Mouse (Mus musculus) hindbrain, embryonic 13.5 days (tissue): ENCODE measurements around the gene Lck. TPM values are rescaled to one million over a fixed set of nuclear protein-coding genes. Genes with fewer than 3 reads are reported as not detected.

Experiments
- ATAC-seq: fragments of 200-750 bp; cut with Nextera tagmentation; 2 replicates; pipeline ENCODE4 v1.8.0; 2017; ENCODE audit warnings: moderate TSS enrichment; ENCODE audit not compliant: low FRiP score
- H3K27ac ChIP-seq: fragments of 300-500 bp; sonication (generic); 2 replicates; pipeline ENCODE4 v1.5.1; 2015; ENCODE audit warnings: inconsistent platforms, mild to moderate bottlenecking, moderate library complexity
- H3K27me3 ChIP-seq: fragments of 300-500 bp; sonication (generic); 2 replicates; pipeline ENCODE4 v1.6.1; 2015; ENCODE audit warnings: mild to moderate bottlenecking, inconsistent platforms
- H3K36me3 ChIP-seq: fragments of 300-500 bp; sonication (generic); 2 replicates; pipeline ENCODE4 v1.6.1; 2015; ENCODE audit warnings: mild to moderate bottlenecking, inconsistent platforms
- H3K4me1 ChIP-seq: fragments of 300-500 bp; sonication (generic); replicated peaks from 2 replicates; pipeline ENCODE4 v1.6.1; 2015; ENCODE audit warnings: inconsistent platforms
- H3K4me2 ChIP-seq: fragments of 300-500 bp; sonication (generic); 2 replicates; pipeline ENCODE4 v1.6.1; 2015; ENCODE audit warnings: inconsistent platforms, mild to moderate bottlenecking, moderate library complexity
- H3K4me3 ChIP-seq: fragments of 300-500 bp; sonication (generic); 2 replicates; pipeline ENCODE4 v1.5.1; 2015; ENCODE audit warnings: mild to moderate bottlenecking, inconsistent platforms
- H3K9ac ChIP-seq: fragments of 300-500 bp; sonication (generic); 2 replicates; pipeline ENCODE4 v1.6.1; 2015; ENCODE audit warnings: mild to moderate bottlenecking, inconsistent platforms
- H3K9me3 ChIP-seq: fragments of 300-500 bp; sonication (generic); 2 replicates; pipeline ENCODE4 v1.6.1; 2016; ENCODE audit warnings: inconsistent platforms
- WGBS: fragments of 180-500 bp; shearing (Covaris S2); methylation state at CpG from one replicate; pipeline ENCODE4 v1.1.7; 2015; 5-methylcytosine and 5-hydroxymethylcytosine counted together
- polyA plus RNA-seq: library from polyadenylated mRNA; unstranded; fragments of >200 nt; fragmentation: Nextera tagmentation; extraction: Ambion mirVana; gene quantifications from 2 replicates; pipeline ENCODE4 v1.2.1, GENCODE M21; 2015

Lck gene
- polyA plus RNA-seq, 1 experiment from 2014 or later: 7.6 TPM

GRCm38 (mm10) chr4:129511413-129512096 lies 61.9 kb downstream of the Lck start:
- Histone ChIP-seq H3K4me1 (peaks cover 66% of the 10 kb centered on the region), H3K36me3 (peaks cover 8% of the 10 kb centered on the region), H3K4me3 (no peak overlapping the region), H3K27me3 (no peaks in the 10 kb centered on the region), H3K4me2 (no peak overlapping the region), H3K9ac (0 out of 2 replicates have a peak overlapping the region, but pooled peaks have one; percentile 6), H3K9me3 (no peaks in the 10 kb centered on the region), H3K27ac (peak overlapping the region; percentile 74)
- no peak for ATAC-seq
- 12% methylated on average over 6 of the region's 6 CpGs for WGBS

GRCm38 (mm10) chr4:129510723-129511412 lies 62.6 kb downstream of the Lck start:
- Histone ChIP-seq H3K27me3 (no peaks in the 10 kb centered on the region), H3K4me3 (no peak overlapping the region), H3K4me2 (no peak overlapping the region), H3K9ac (no peak overlapping the region), H3K36me3 (peaks cover 6% of the 10 kb centered on the region), H3K9me3 (no peaks in the 10 kb centered on the region), H3K27ac (peak overlapping the region; percentile 74), H3K4me1 (peaks cover 59% of the 10 kb centered on the region)
- ATAC-seq: no peak
- WGBS: 26% methylated on average over 6 of the region's 6 CpGs

GRCm38 (mm10) chr4:129509650-129510049 lies 63.8 kb downstream of the Lck start:
- peaks cover 48% of the 10 kb centered on the region for H3K4me1 ChIP-seq
- no peak overlapping the region for H3K9ac ChIP-seq
- no peak overlapping the region for H3K4me3 ChIP-seq
- peak overlapping the region; percentile 50 for H3K27ac ChIP-seq
- WGBS: 59% methylated on average over 3 of the region's 3 CpGs
- H3K27me3 ChIP-seq: no peaks in the 10 kb centered on the region
- no peaks in the 10 kb centered on the region for H3K36me3 ChIP-seq
- no peak overlapping the region for H3K4me2 ChIP-seq
- no peak for ATAC-seq
- H3K9me3 ChIP-seq: no peaks in the 10 kb centered on the region

GRCm38 (mm10) chr4:129508834-129509600 lies 64.4 kb downstream of the Lck start:
- Histone ChIP-seq H3K4me1 (peaks cover 48% of the 10 kb centered on the region), H3K36me3 (no peaks in the 10 kb centered on the region), H3K9me3 (no peaks in the 10 kb centered on the region), H3K4me3 (no peak overlapping the region), H3K4me2 (no peak overlapping the region), H3K27ac (peak overlapping the region; percentile 71), H3K9ac (no peak overlapping the region), H3K27me3 (no peaks in the 10 kb centered on the region)
- WGBS: 49% methylated on average over 15 of the region's 15 CpGs
- no peak for ATAC-seq

- H3K9ac ChIP-seq: no peak overlapping the region
- no peaks in the 10 kb centered on the region for H3K9me3 ChIP-seq
- no peak overlapping the region for H3K4me3 ChIP-seq
- ATAC-seq: no peak
- no peaks in the 10 kb centered on the region for H3K36me3 ChIP-seq
- WGBS: 71% methylated on average over 3 of the region's 3 CpGs
- peaks cover 47% of the 10 kb centered on the region for H3K4me1 ChIP-seq
- no peak overlapping the region for H3K4me2 ChIP-seq
- H3K27me3 ChIP-seq: no peaks in the 10 kb centered on the region
- no peak overlapping the region for H3K27ac ChIP-seq
These were observed 65.3 kb downstream of the Lck start for GRCm38 (mm10) chr4:129508237-129508515.

GRCm38 (mm10) chr4:129507434-129508236 lies 65.8 kb downstream of the Lck start:
- Histone ChIP-seq H3K4me2 (no peak overlapping the region), H3K27me3 (no peaks in the 10 kb centered on the region), H3K36me3 (no peaks in the 10 kb centered on the region), H3K27ac (no peak overlapping the region), H3K9me3 (no peaks in the 10 kb centered on the region), H3K9ac (no peak overlapping the region), H3K4me1 (peaks cover 41% of the 10 kb centered on the region), H3K4me3 (no peak overlapping the region)
- WGBS: 74% methylated on average over 9 of the region's 10 CpGs
- no peak for ATAC-seq

GRCm38 (mm10) chr4:129505511-129505910 lies 67.9 kb downstream of the Lck start:
- Histone ChIP-seq H3K4me2 (no peak overlapping the region), H3K27me3 (0 out of 2 replicates have a peak, but pooled peaks cover 4% of the 10 kb centered on the region), H3K4me3 (no peak overlapping the region), H3K36me3 (no peaks in the 10 kb centered on the region), H3K9ac (no peak overlapping the region; the same call in 1 of the 2 replicates), H3K9me3 (no peaks in the 10 kb centered on the region), H3K4me1 (peaks cover 33% of the 10 kb centered on the region), H3K27ac (no peak overlapping the region)
- ATAC-seq: no peak
- WGBS: 79% methylated on average over 3 of the region's 3 CpGs

GRCm38 (mm10) chr4:129502901-129503444 lies 70.5 kb downstream of the Lck start:
- Histone ChIP-seq H3K27me3 (0 out of 2 replicates have a peak, but pooled peaks cover 4% of the 10 kb centered on the region), H3K4me3 (no peak overlapping the region), H3K36me3 (no peaks in the 10 kb centered on the region), H3K4me2 (no peak overlapping the region), H3K9ac (no peak overlapping the region), H3K9me3 (no peaks in the 10 kb centered on the region), H3K4me1 (peaks cover 18% of the 10 kb centered on the region), H3K27ac (no peak overlapping the region)
- WGBS: 78% methylated on average over 11 of the region's 11 CpGs
- no peak for ATAC-seq

GRCm38 (mm10) chr4:129502327-129502888 lies 71.0 kb downstream of the Lck start:
- 79% methylated on average over 9 of the region's 9 CpGs for WGBS
- 0 out of 2 replicates have a peak, but pooled peaks cover 4% of the 10 kb centered on the region for H3K27me3 ChIP-seq
- no peaks in the 10 kb centered on the region for H3K9me3 ChIP-seq
- peaks cover 15% of the 10 kb centered on the region for H3K4me1 ChIP-seq
- no peak overlapping the region for H3K9ac ChIP-seq
- H3K4me2 ChIP-seq: no peak overlapping the region
- H3K27ac ChIP-seq: no peak overlapping the region
- H3K36me3 ChIP-seq: no peaks in the 10 kb centered on the region
- ATAC-seq: no peak
- no peak overlapping the region for H3K4me3 ChIP-seq

- H3K9ac ChIP-seq: peak overlapping the region; percentile 72
These were observed 72.6 kb downstream of the Lck start for GRCm38 (mm10) chr4:129500607-129501566.

More at GRCm38 (mm10) chr4:129500607-129501566, 72.6 kb downstream of the Lck start:
- Histone ChIP-seq H3K36me3 (no peaks in the 10 kb centered on the region), H3K4me1 (peaks cover 28% of the 10 kb centered on the region), H3K27ac (peak overlapping the region; percentile 81), H3K27me3 (0 out of 2 replicates have a peak, but pooled peaks cover 4% of the 10 kb centered on the region), H3K4me2 (peak overlapping the region; percentile 83), H3K4me3 (peak overlapping the region; percentile 55), H3K9me3 (no peaks in the 10 kb centered on the region)
- ATAC-seq: peak; percentile 70
- 1% methylated on average over 48 of the region's 49 CpGs for WGBS
